Mouse (Mus musculus) stomach, postnatal 0 days (tissue): ENCODE data around the gene Ccdc33.

Experiments used
- CTCF ChIP-seq: IDR thresholded peaks from 2 replicates; pipeline ENCODE4 v1.5.1; 2016; ENCODE audit warnings: antibody characterized with exemption, low read depth, mild to moderate bottlenecking, moderate library complexity
- EP300 ChIP-seq: optimal IDR thresholded peaks from 2 replicates; pipeline ENCODE3; 2016; ENCODE audit warnings: antibody characterized with exemption

DNA sequence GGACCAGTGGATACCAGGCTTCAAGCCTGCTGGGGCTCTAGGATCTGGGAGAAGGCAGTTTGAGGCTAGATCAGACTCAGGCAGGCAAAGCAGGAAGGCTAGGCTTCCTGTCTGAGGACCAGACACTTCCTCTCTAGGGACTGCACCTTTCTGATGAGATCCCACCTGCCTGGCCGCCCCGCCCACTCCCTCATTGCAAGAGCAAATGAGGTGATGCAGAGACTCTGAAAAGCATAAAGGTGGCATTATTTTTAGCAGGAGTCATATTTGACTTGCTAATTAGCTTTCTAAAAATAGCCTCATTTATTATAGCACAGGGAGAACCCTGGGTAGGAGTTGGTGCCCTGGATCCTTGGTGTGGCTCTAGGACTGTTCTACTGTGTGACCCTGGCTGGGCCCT lies 130.5 kb downstream of the Ccdc33 start:
- no peak for TF ChIP-seq CTCF
- TF ChIP-seq EP300, result no peak
